Mouse (Mus musculus) layer of hippocampus, adult 11-12 months (tissue): Measurements from ENCODE around the gene Nol4l.
A peak's percentile ranks its signal among the peaks of the same experiment; 100 is the strongest.

Experiments
- DNase-seq: peaks from one replicate; pipeline ENCODE4 v3.0.0; 2022; ENCODE audit warnings: low spot score

The Nol4l gene

GRCm38 (mm10) chr2:153542936-153543668, 13.3 kb upstream of the Nol4l start:
- DNase-seq: no peak

- DNase-seq: no peak
Observed at GRCm38 (mm10) chr2:153538898-153539297, 9.1 kb upstream of the Nol4l start.

- no peak for DNase-seq
Observed at GRCm38 (mm10) chr2:153533981-153534380, 4.2 kb upstream of the Nol4l start.

GRCm38 (mm10) chr2:153530948-153531347, 1.2 kb upstream of the Nol4l start:
- no peak for DNase-seq

- DNase-seq: peak; percentile 43
Observed at GRCm38 (mm10) chr2:153529365-153529781, 398 bp downstream of the Nol4l start.

- DNase-seq: peak; percentile 66
Observed at GRCm38 (mm10) chr2:153528571-153529364, 1.0 kb downstream of the Nol4l start.

- peak; percentile 36 for DNase-seq
Observed at GRCm38 (mm10) chr2:153527580-153528531, 1.9 kb downstream of the Nol4l start.

- no peak for DNase-seq
Observed at GRCm38 (mm10) chr2:153526850-153527530, 2.8 kb downstream of the Nol4l start.

GRCm38 (mm10) chr2:153525906-153526311, 3.9 kb downstream of the Nol4l start:
- no peak for DNase-seq

GRCm38 (mm10) chr2:153524727-153525126, 5.0 kb downstream of the Nol4l start:
- DNase-seq: no peak

GRCm38 (mm10) chr2:153523656-153524055, 6.1 kb downstream of the Nol4l start:
- no peak for DNase-seq

- DNase-seq: no peak
Observed at GRCm38 (mm10) chr2:153523143-153523542, 6.6 kb downstream of the Nol4l start.

- DNase-seq: no peak
Observed at GRCm38 (mm10) chr2:153522270-153522669, 7.5 kb downstream of the Nol4l start.

GRCm38 (mm10) chr2:153520057-153520456, 9.7 kb downstream of the Nol4l start:
- DNase-seq: no peak

GRCm38 (mm10) chr2:153516961-153517360, 12.8 kb downstream of the Nol4l start:
- no peak for DNase-seq

GRCm38 (mm10) chr2:153515582-153515981, 14.2 kb downstream of the Nol4l start:
- DNase-seq: no peak

- no peak for DNase-seq
Observed at GRCm38 (mm10) chr2:153514497-153515380, 15.0 kb downstream of the Nol4l start.

- no peak for DNase-seq
Observed at GRCm38 (mm10) chr2:153513983-153514382, 15.8 kb downstream of the Nol4l start.

- no peak for DNase-seq
Observed at GRCm38 (mm10) chr2:153512416-153513323, 17.1 kb downstream of the Nol4l start.
